Mouse (Mus musculus) CH12.LX (cell line): ENCODE results near the gene Gm21190.

Source experiments
- CTCF ChIP-seq, 2 experiments: IDR thresholded peaks in 1 of 2; conservative IDR thresholded peaks in 1 of 2; 2 replicates each; pipeline ENCODE4 v1.5.1; 2011 to 2012; ENCODE audit warnings: low read depth in 2 of 2, low read length in 2 of 2, improper control_type of control experiment in 1 of 2, inconsistent platforms in 1 of 2, mild to moderate bottlenecking in 1 of 2, moderate library complexity in 1 of 2
- E2F4 ChIP-seq: IDR thresholded peaks from 2 replicates; pipeline ENCODE4 v1.6.1; 2011; ENCODE audit warnings: low read depth, low read length, improper control_type of control experiment; ENCODE audit not compliant: insufficient replicate concordance
- EP300 ChIP-seq: IDR thresholded peaks from 2 replicates; pipeline ENCODE4 v1.6.1; 2011; ENCODE audit warnings: low read length, improper control_type of control experiment
- MAFK ChIP-seq: IDR thresholded peaks from 2 replicates; pipeline ENCODE4 v1.6.1; 2011; ENCODE audit warnings: low read length, improper control_type of control experiment; ENCODE audit not compliant: insufficient replicate concordance
- MAX ChIP-seq: IDR thresholded peaks from 2 replicates; pipeline ENCODE4 v1.6.1; 2011; ENCODE audit warnings: low read length, improper control_type of control experiment
- POLR2A ChIP-seq: IDR thresholded peaks from 2 replicates; pipeline ENCODE4 v1.6.1; 2011; ENCODE audit warnings: low read depth, mild to moderate bottlenecking, improper control_type of control experiment, low read length
- TCF12 ChIP-seq: IDR thresholded peaks from 2 replicates; pipeline ENCODE4 v1.6.1; 2014; ENCODE audit warnings: low read depth, mild to moderate bottlenecking, inconsistent platforms, low read length, improper control_type of control experiment
- USF1 ChIP-seq: IDR thresholded peaks from 2 replicates; pipeline ENCODE4 v1.6.1; 2014; ENCODE audit warnings: low read depth, mild to moderate bottlenecking, inconsistent platforms, low read length, improper control_type of control experiment
- ZKSCAN1 ChIP-seq: IDR thresholded peaks from 2 replicates; pipeline ENCODE4 v1.6.1; 2012; ENCODE audit warnings: low read depth, inconsistent platforms, low read length, improper control_type of control experiment, borderline replicate concordance
- ZNF384 ChIP-seq: IDR thresholded peaks from 2 replicates; pipeline ENCODE4 v1.6.1; 2012; ENCODE audit warnings: low read depth, low read length, improper control_type of control experiment, inconsistent platforms

GRCm38 (mm10) chr5:15488743-15489142 lies 40.3 kb downstream of the Gm21190 start:
- no peak for TF ChIP-seq E2F4
- TF ChIP-seq EP300 = no peak
- no peak for TF ChIP-seq CTCF (conservative IDR thresholded peaks at IDR 0.05 in 1 of 2, IDR thresholded peaks at IDR 0.05 in 1 of 2; ENCODE audit: low read depth in 2 of 2, low read length in 2 of 2)
- TF ChIP-seq POLR2A = no peak
- no peak for TF ChIP-seq ZKSCAN1
- no peak for TF ChIP-seq TCF12
- TF ChIP-seq USF1 = no peak
- no peak for TF ChIP-seq MAX
- no peak for TF ChIP-seq ZNF384
- no peak for TF ChIP-seq MAFK
